Mouse (Mus musculus) large intestine, adult 2 months (tissue): ENCODE results near the gene Zmynd8. TPM values are rescaled to one million over a fixed set of nuclear protein-coding genes. Genes with fewer than 3 reads are reported as not detected.

ENCODE experiments used
- polyA plus RNA-seq: library from polyadenylated mRNA; depleted of rRNA; stranded (reverse); fragments of >200 nt; gene quantifications from 2 replicates; pipeline ENCODE4 v1.2.3, GENCODE M21; 2012; rRNA removed

Gene Zmynd8
- polyA plus RNA-seq, 1 experiment: 13.4 TPM

Other genes starting within 250 kb of the Zmynd8 start
- gene Ncoa3, start 93.6 kb upstream of the Zmynd8 start, polyA plus RNA-seq: 19.6 and 27.8 TPM in 2 replicates